Mouse (Mus musculus) intestine, embryonic 14.5 days (tissue): ENCODE results near the gene Tbc1d23. TPM values are rescaled to one million over a fixed set of nuclear protein-coding genes. Genes with fewer than 3 reads are reported as not detected.

ENCODE experiments used
- ATAC-seq: fragments of 200-750 bp; cut with Nextera tagmentation; replicated peaks from 2 replicates; pipeline ENCODE4 v1.8.0; 2017; ENCODE audit warnings: low read depth, moderate number of reproducible peaks, moderate TSS enrichment, moderate library complexity; ENCODE audit not compliant: low FRiP score, low TSS enrichment
- DNase-seq: peaks from one replicate; pipeline ENCODE4 v3.0.0-alpha.2; 2018; ENCODE audit warnings: low spot score
- H3K27ac ChIP-seq: fragments of 300-500 bp; sonication (generic); 2 replicates; pipeline ENCODE4 v1.5.1; 2014; ENCODE audit warnings: low read depth, mild to moderate bottlenecking, control low read depth
- H3K27me3 ChIP-seq: fragments of 300-500 bp; sonication (generic); replicated peaks from 2 replicates; pipeline ENCODE4 v1.6.1; 2014; ENCODE audit warnings: low read length, control low read depth; ENCODE audit not compliant: control insufficient read depth, insufficient read depth
- H3K36me3 ChIP-seq: fragments of 300-500 bp; sonication (generic); 2 replicates; pipeline ENCODE4 v1.6.1; 2014; ENCODE audit warnings: low read length, control low read depth; ENCODE audit not compliant: control insufficient read depth, insufficient read depth
- H3K4me1 ChIP-seq: fragments of 300-500 bp; sonication (generic); replicated peaks from 2 replicates; pipeline ENCODE4 v1.6.1; 2014; ENCODE audit warnings: low read length, control low read depth, mixed read lengths; ENCODE audit not compliant: control insufficient read depth, insufficient read depth
- H3K4me2 ChIP-seq: fragments of 300-500 bp; sonication (generic); 2 replicates; pipeline ENCODE4 v1.6.1; 2014; ENCODE audit warnings: low read length
- H3K4me3 ChIP-seq: fragments of 300-500 bp; sonication (generic); 2 replicates; pipeline ENCODE4 v1.5.1; 2014; ENCODE audit warnings: low read depth, low read length, control low read depth, mixed read lengths
- H3K9ac ChIP-seq: fragments of 300-500 bp; sonication (generic); 2 replicates; pipeline ENCODE4 v1.6.1; 2014; ENCODE audit warnings: mild to moderate bottlenecking, low read length
- H3K9me3 ChIP-seq: fragments of 300-500 bp; sonication (generic); 2 replicates; pipeline ENCODE4 v1.6.1; 2016; ENCODE audit warnings: low read length, control low read depth; ENCODE audit not compliant: control insufficient read depth
- WGBS: fragments of 180-500 bp; shearing (Covaris S2); extraction: QIAGEN DNeasy Blood & Tissue Kit; methylation state at CpG from one replicate; pipeline ENCODE4 v1.1.7; 2014; 5-methylcytosine and 5-hydroxymethylcytosine counted together
- polyA plus RNA-seq: library from polyadenylated mRNA; unstranded; fragments of >200 nt; fragmentation: Nextera tagmentation; extraction: Ambion mirVana; gene quantifications from 2 replicates; pipeline ENCODE4 v1.2.1, GENCODE M21; 2014

Tbc1d23 gene
- polyA plus RNA-seq, 1 experiment from 2014 or later: 27.5 TPM

DNA sequence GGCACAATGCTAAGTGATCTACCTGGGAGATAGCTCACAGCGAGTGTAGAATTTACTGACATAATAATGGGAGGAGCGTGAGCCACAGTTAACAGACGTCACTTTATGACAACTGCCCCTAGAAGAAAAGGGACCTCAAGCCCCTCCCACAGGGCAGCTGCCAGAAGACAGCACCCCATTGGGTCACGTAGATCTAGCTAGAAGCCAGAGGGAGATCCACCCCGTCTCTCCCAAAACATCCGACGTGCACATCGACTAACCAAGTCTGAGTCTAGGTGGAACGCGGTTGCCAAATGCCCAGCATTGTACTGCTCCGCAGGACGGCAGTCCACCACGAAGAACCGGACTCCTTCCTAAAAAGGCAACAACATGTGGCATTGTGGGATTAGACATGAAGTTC lies 40.1 kb downstream of the Tbc1d23 start:
- H3K27me3 ChIP-seq: no peaks in the 10 kb centered on the region
- H3K4me2 ChIP-seq: no peak overlapping the region
- WGBS: 91% methylated on average over 14 of the region's 14 CpGs
- ATAC-seq: no peak
- H3K36me3 ChIP-seq: peaks cover 49% of the 10 kb centered on the region
- no peak overlapping the region for H3K4me3 ChIP-seq
- H3K27ac ChIP-seq: no peak overlapping the region
- no peak for DNase-seq
- no peak overlapping the region for H3K9ac ChIP-seq
- no peaks in the 10 kb centered on the region for H3K9me3 ChIP-seq
- H3K4me1 ChIP-seq: no peaks in the 10 kb centered on the region

DNA sequence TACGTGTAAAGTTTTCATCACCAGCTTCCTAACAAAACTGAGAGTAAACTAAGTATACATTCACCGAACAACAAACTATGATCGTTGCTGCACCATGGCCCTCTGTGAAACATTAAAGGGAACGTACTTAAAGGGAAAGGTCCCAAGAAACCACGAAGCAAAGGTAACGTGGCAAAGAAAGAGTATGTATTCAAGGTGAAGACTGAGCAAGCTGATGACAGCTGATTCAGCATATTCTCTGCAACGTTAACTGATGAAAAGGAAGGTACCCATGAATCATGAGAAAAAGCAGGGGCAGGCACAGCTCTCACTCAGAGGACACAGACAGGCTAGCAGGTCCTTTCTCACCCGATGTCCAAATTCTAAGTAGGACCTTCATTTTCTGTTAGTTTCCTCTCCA lies 40.9 kb downstream of the Tbc1d23 start:
- Histone ChIP-seq H3K27ac (no peak overlapping the region), H3K27me3 (no peaks in the 10 kb centered on the region), H3K4me2 (no peak overlapping the region), H3K36me3 (peaks cover 57% of the 10 kb centered on the region), H3K4me3 (no peak overlapping the region), H3K9ac (no peak overlapping the region), H3K4me1 (no peaks in the 10 kb centered on the region), H3K9me3 (no peaks in the 10 kb centered on the region)
- DNase-seq (no peak), ATAC-seq (no peak)
- 92% methylated on average over 8 of the region's 8 CpGs for WGBS

DNA sequence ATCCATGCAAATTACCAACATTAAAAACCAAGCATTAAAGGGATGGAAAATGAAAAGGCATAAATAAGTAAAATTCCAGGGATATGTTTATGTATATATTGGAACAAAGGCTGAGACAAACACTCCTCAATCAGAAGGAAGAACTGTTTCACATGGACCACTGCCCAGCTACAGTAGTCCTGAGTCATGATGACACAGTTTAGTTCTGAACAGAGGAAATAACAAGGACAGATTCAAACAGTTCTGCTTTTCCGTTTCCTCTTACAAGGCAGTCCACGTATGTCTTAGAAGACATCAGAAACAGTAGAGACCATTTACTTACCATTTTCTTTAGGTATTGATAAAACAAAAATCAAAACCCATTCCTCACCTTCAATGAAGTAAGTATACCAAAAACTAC lies 41.8 kb downstream of the Tbc1d23 start:
- no peak overlapping the region for H3K27ac ChIP-seq
- H3K9me3 ChIP-seq: no peaks in the 10 kb centered on the region
- no peak overlapping the region for H3K4me2 ChIP-seq
- DNase-seq: no peak
- H3K27me3 ChIP-seq: no peaks in the 10 kb centered on the region
- H3K4me3 ChIP-seq: no peak overlapping the region
- no peaks in the 10 kb centered on the region for H3K4me1 ChIP-seq
- ATAC-seq: no peak
- H3K9ac ChIP-seq: no peak overlapping the region
- 82% methylated on average over 2 of the region's 2 CpGs for WGBS
- H3K36me3 ChIP-seq: peaks cover 57% of the 10 kb centered on the region

DNA sequence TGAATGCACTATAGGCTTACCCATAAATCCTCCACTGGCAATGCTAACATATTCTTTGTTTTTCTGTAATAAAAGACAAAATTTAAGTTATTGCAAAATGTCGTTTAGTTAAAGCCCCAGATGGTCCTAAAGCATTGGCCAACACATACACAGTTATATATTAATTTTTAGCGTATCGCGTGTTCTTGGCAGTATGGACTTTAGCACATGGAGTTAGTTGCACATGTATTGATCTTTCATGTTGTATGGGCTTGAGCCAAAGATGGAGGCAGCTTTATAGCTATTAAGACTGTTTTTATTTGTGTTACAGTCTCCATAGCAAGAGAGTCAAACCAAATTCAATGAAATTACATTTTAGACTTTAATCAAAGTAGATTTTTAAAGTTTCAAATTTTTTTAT lies 44.7 kb downstream of the Tbc1d23 start:
- ATAC-seq (no peak), DNase-seq (no peak)
- WGBS: 93% methylated on average over 4 of the region's 4 CpGs
- Histone ChIP-seq H3K27ac (no peak overlapping the region), H3K9me3 (no peaks in the 10 kb centered on the region), H3K4me1 (no peaks in the 10 kb centered on the region), H3K4me3 (no peak overlapping the region), H3K27me3 (no peaks in the 10 kb centered on the region), H3K4me2 (no peak overlapping the region), H3K36me3 (peaks cover 62% of the 10 kb centered on the region), H3K9ac (no peak overlapping the region)

DNA sequence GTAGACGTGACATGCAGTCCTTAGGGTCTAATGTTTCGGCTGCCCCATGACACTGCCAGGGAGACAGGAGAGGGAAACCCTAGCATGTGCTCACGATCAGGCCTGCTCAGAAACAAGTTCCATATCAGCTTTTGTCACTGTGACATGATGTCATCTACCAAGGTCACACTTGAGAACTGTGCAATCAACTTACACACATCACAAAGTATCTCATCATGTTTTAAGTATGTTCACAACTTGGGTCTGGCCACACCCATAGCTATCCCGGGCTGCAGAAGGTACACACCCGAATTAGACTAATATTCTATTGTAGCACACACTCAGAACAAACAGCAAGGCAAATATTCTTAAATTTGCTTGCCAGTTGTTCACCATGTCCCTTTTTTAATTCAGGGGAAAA lies 49.3 kb downstream of the Tbc1d23 start:
- H3K36me3 ChIP-seq: peaks cover 66% of the 10 kb centered on the region
- H3K27ac ChIP-seq: no peak overlapping the region
- ATAC-seq (no peak), DNase-seq (no peak)
- no peaks in the 10 kb centered on the region for H3K27me3 ChIP-seq
- 88% methylated on average over 5 of the region's 5 CpGs for WGBS
- H3K9ac ChIP-seq: no peak overlapping the region
- no peaks in the 10 kb centered on the region for H3K4me1 ChIP-seq
- no peak overlapping the region for H3K4me2 ChIP-seq
- no peaks in the 10 kb centered on the region for H3K9me3 ChIP-seq
- H3K4me3 ChIP-seq: no peak overlapping the region

DNA sequence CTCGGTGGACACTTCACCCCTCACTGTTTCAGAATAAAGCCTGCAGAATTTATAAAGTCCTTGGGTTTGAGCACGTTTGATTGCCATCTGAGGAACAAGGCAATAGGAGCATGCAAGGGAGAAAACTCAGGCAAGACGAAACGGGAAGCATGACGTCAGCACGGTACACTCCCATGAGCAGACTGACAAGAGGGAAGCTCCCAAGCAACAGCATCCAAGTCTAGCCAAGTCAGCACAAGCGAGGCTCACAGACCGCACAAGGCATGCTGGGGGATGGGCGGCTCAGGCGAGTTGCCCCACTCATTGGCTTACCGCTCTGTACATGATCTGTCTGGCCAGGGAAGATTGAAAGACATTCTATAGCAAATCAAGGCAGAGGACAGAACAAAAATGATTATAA lies 50.1 kb downstream of the Tbc1d23 start:
- DNase-seq: no peak

DNA sequence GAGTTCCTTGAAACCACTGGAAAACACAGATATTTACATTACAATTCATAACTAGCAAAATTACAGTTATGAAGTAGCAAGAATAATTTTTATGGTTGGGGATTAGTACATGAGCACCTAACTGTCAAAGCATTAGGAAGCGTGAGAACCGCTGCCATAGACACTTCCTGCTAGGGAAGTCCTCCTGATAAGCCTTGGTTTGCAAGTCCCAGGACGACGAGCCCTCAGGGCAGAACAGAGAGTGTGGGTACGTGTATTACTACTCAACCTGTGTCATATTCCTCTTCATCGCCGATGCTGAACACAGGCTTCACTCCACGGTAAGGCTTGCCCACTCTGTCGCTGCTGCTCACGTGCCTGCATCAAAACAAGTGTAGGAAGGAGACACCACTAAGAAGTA lies 53.6 kb downstream of the Tbc1d23 start:
- no peak overlapping the region for H3K4me3 ChIP-seq
- no peak overlapping the region for H3K9ac ChIP-seq
- no peaks in the 10 kb centered on the region for H3K27me3 ChIP-seq
- peaks cover 45% of the 10 kb centered on the region for H3K36me3 ChIP-seq
- no peak overlapping the region for H3K27ac ChIP-seq
- no peaks in the 10 kb centered on the region for H3K4me1 ChIP-seq
- DNase-seq: no peak
- no peaks in the 10 kb centered on the region for H3K9me3 ChIP-seq
- no peak overlapping the region for H3K4me2 ChIP-seq
- 91% methylated on average over 10 of the region's 10 CpGs for WGBS
- ATAC-seq: no peak

More for the DNA sequence above, 50.1 kb downstream of the Tbc1d23 start:
- H3K4me2 ChIP-seq: no peak overlapping the region
- peaks cover 62% of the 10 kb centered on the region for H3K36me3 ChIP-seq
- H3K9me3 ChIP-seq: no peaks in the 10 kb centered on the region
- no peaks in the 10 kb centered on the region for H3K27me3 ChIP-seq
- no peak overlapping the region for H3K27ac ChIP-seq
- H3K4me1 ChIP-seq: no peaks in the 10 kb centered on the region
- ATAC-seq: no peak
- WGBS: 89% methylated on average over 11 of the region's 11 CpGs
- no peak overlapping the region for H3K9ac ChIP-seq
- H3K4me3 ChIP-seq: no peak overlapping the region

DNA sequence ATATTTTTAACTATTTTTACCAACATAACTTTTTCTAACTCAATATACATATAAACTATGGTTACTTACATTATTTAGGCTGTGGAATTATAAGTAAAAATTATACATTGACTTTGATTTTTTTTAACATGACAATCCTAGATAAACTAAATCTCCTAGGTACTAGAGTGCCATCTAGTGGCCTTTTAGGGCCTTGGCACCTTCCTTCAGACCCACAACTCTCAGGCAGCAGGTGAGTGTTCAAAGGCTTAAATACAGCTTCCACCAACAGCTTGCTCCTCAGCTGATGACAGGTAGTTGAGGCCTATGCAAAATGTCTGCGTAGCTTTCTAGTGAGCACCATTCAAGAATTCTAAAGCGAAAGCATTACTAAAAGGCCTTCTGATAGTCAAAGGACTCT lies 54.0 kb downstream of the Tbc1d23 start:
- Histone ChIP-seq H3K4me2 (no peak overlapping the region), H3K4me1 (no peaks in the 10 kb centered on the region), H3K9me3 (no peaks in the 10 kb centered on the region), H3K27ac (no peak overlapping the region), H3K36me3 (peaks cover 45% of the 10 kb centered on the region), H3K4me3 (no peak overlapping the region), H3K9ac (no peak overlapping the region), H3K27me3 (no peaks in the 10 kb centered on the region)
- 73% methylated on average over 2 of the region's 2 CpGs for WGBS
- ATAC-seq: no peak
- no peak for DNase-seq

DNA sequence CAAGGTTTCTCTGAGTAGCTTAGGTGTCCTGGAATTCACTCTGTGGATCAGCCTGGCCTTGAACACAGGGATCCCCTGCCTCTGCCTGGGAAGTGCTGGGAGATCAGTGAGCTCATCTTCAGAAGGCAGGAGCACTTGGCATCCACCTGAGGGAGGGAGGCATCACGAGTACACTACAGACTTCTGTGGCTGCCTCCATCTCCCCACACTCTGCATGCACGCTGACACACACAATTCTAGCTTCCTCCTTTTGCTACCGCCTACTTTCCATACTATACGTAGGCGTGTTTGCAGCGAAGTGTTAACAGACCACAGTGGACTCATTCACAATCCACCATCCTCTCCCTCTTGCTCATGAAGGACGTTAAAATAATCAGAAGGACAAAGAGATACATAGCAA lies 55.0 kb downstream of the Tbc1d23 start:
- 89% methylated on average over 7 of the region's 7 CpGs for WGBS
- Histone ChIP-seq H3K9me3 (no peaks in the 10 kb centered on the region), H3K4me2 (no peak overlapping the region), H3K27ac (no peak overlapping the region), H3K4me3 (no peak overlapping the region), H3K4me1 (no peaks in the 10 kb centered on the region), H3K36me3 (peaks cover 39% of the 10 kb centered on the region), H3K27me3 (no peaks in the 10 kb centered on the region), H3K9ac (no peak overlapping the region)
- ATAC-seq: no peak
- no peak for DNase-seq
